Mouse (Mus musculus): ENCODE measurements around the gene Usp21.
"Not testable (repeated sequence)": the region's sequence is repeated elsewhere in the genome, so short reads cannot be mapped to it uniquely, and the experiment has no call there.

Gene Usp21

GRCm38 (mm10) chr1:171263666-171264461, 23.9 kb downstream of the Usp21 start:
- no peak for DNase-seq

DNA sequence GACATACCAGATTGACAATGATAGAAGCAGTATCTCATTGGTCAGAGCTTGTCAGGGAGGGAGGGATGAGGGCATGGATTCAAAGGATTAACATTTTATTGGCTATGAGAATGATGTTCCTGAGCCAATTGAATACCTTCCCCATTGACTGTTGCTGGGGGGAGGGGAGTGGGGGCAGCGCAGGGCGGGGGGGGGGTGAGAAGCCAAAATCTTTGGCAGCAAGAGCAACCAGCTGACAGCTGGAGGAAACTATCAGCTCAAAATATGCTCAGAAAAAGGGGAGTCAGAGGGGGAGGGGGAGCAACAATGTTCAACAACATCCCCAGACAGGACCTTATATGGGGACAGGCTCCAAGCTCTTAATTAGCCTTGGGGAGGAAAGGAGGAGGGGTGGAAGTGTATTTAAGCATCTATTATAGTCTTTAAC, 24.6 kb downstream of the Usp21 start:
- DNase-seq = peak; percentile 80

DNA sequence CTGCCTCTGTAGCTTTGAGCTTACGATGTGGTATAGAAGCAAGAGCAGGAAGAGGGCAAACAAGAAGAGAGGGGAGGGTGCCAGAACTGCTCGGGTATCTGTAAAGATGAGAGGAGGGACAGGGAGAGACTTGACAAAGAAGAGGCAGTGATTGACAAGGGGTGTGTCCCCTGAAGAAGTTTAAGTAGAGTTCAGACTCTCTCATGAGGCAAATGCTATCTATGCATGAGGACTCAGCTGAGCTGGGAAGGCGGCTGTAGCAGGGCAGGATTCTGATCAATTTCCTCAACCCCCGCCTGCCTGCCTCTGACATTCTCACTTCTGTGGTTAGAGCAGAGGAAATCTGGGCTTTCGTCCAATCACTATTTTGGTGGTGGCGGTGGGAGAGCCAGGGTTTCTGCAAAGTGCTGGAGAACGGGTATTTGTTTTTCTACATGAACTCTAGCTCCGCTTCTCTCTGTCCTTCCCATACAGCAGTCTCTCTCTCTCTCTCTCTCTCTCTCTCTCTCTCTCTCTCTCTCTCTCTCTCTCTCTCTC, 25.1 kb downstream of the Usp21 start:
- peak; percentile 93 for DNase-seq

DNA sequence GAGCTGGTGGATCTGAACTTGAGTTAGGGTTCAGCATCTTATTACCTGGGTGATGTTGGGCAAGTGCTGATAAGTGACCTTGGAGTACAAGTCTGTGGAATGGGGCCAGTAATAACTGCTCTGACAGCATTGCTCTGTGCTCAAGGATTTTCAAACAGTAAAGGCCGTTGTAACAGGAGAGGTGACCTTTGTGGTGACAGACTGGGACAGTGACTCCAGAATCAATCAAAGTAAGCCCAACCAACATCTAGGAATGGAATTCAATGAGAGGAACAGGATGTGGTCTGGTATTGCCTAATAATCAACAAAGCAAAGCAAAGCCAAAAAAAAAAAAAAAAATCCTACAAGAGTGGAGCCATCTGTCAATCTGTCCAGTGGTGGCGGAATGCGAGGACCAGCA, 27.5 kb downstream of the Usp21 start:
- no peak for DNase-seq

DNA sequence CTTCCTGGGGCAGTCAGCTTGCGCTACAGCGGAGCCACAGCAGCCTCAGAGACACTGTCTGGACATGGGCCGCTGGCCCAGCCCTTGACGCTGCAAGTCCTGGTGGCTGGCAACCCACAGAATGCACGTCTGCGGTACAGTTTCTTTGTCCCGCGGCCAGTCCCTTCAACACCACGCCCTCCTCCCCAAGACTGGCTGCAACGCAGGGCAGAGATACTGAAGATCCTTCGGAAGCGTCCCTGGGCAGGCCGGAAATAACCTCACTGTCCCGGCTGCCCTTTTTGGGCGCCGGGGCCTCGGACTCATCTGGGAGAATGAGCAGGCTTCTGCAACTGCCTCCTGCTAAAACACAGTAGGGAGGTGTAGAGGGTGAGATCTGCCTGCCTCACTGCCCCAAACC, 28.9 kb downstream of the Usp21 start:
- no peak for DNase-seq

DNA sequence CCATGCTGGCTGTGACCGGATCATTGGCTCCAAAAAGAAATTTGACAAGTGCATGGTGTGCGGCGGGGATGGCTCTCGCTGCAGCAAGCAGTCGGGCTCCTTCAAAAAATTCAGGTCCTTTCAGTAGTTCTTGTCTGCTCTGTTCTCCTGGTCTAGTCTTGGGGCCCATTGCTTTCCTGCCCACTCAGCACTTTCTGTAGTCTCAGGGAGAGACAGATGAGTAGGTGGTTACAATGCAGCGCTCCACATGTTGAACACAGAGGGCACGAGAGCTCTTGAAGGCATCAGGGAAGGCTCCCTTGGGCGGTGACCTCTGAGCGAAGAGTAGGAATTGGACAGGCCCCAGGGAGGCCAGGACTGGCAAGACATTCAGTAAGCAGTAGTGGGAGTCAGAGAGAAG, 30.0 kb downstream of the Usp21 start:
- no peak for DNase-seq

GRCm38 (mm10) chr1:171256937-171257548, 30.7 kb downstream of the Usp21 start:
- no peak for DNase-seq

- no peak for DNase-seq
These were observed 31.5 kb downstream of the Usp21 start for GRCm38 (mm10) chr1:171256095-171256818.

DNA sequence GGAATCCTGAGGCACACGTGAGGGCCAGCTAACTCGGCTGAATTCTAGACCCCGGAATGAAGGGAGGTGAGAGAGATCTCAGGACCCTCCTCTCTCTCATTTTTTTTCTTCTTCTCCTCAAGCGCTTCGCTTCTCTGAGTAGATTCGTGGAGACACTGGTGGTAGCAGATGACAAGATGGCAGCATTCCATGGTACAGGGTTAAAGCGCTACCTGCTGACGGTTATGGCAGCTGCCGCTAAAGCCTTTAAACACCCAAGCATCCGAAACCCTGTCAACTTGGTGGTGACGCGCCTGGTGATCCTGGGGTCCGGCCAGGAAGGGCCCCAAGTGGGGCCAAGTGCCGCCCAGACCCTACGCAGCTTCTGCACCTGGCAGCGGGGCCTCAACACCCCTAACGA, 35.4 kb downstream of the Usp21 start:
- no peak for DNase-seq

- DNase-seq = no peak
These were observed 36.0 kb downstream of the Usp21 start for GRCm38 (mm10) chr1:171251594-171252324.

- DNase-seq = no peak
These were observed 36.9 kb downstream of the Usp21 start, which contains the start of gene Ndufs2 for GRCm38 (mm10) chr1:171250680-171251593. TSS of gene Ndufs2 (minus strand) at chr1:171251388.

DNA sequence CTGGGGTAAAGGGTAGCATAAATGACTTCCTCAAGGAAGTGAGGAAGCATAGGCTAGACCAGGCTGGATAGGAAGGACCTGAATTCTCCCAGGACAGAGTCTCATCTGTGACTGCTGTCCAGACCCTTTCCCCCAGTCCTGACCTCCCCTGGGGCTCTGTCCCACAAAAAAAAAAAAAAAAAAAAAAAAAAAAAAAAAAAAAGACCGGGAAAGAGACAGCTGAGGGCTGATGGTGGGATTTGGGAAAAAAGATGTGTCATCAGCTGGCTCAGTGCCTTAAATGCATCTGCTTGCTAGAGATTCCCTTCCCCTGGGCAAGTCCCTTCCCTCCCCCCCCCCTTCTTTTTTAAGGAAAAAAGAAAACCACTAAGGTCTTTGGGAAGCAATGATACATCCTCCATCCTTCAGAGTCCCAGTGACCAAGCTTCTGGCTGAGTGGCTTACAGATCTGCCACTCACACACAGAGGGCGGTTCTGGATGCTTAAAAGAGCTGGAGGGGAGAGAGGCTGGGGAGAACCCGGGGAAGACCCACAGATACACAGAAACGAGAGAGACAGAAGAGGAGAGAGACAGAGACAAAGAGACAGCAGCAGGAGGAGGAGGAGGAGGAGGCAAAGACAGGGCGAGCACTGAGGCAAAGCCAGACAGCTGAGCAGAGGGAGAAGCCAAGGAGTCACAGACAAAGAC, 37.7 kb downstream of the Usp21 start, which contains the start of gene Adamts4:
Adamts4 (plus strand) TSS at position 509 of the 688 bp plus-strand sequence.
- DNase-seq = peak; percentile 71

DNA sequence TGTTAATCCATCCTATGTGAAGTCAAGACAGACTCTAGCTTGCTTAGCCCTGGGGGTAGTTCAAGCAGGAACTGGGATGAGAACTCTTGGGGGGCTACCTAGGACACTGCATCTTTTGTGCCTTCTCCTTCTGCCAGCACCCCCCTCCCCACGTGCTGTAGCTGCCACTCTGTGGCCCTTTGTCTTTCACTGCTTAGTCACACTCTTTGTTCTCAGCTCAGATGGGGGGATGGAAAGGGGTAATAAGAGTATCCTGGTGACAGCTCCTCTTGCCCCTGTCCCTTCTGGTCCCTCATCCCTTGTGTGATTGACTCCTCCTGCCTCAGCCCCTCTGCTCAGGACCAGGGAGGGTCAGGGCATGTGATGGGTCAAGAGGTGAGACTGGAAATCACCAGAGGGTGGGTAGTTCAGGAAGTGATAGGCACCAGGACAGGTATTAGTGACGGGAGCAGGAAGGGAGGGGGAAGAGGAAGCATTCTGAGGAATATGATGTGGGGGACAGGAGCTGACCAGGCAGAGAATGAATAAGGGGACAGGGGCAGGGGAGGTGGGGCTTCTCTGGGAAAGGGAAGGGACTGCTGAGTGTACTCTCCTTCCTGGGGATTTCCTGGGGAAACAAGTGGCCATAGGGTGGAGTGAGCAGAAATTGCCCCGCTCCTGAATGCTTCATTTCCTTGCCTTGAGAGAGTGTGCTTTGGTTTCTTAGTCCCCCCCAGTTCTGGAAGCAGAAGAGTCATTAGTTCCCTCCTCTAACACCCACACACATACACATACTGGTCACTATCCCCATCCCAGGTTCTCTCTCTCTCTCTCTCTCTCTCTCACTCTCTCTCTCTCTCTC, 39.2 kb downstream of the Usp21 start:
- peak; percentile 82 for DNase-seq

DNA sequence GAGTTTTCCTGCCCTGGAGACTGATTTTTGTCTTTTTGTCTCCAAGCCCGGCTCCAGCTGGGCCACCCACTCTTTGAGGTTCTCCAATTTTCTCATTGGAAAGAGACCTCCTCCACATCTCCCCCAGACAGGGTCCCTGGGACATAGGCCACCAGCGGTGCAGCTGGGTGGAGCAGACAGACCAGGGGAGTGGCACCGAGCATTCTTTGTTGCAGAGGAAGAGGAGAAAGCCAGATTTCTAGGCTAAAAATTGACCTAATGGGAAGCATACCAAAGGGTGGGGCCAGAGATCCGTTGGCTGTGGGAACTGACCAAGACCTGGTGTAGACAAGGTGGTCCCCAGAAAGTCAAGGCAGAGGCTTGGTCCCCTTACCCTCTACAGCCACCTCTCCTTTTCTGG, 39.9 kb downstream of the Usp21 start:
- DNase-seq = no peak

GRCm38 (mm10) chr1:171247453-171247841, 40.3 kb downstream of the Usp21 start:
- no peak for DNase-seq

DNA sequence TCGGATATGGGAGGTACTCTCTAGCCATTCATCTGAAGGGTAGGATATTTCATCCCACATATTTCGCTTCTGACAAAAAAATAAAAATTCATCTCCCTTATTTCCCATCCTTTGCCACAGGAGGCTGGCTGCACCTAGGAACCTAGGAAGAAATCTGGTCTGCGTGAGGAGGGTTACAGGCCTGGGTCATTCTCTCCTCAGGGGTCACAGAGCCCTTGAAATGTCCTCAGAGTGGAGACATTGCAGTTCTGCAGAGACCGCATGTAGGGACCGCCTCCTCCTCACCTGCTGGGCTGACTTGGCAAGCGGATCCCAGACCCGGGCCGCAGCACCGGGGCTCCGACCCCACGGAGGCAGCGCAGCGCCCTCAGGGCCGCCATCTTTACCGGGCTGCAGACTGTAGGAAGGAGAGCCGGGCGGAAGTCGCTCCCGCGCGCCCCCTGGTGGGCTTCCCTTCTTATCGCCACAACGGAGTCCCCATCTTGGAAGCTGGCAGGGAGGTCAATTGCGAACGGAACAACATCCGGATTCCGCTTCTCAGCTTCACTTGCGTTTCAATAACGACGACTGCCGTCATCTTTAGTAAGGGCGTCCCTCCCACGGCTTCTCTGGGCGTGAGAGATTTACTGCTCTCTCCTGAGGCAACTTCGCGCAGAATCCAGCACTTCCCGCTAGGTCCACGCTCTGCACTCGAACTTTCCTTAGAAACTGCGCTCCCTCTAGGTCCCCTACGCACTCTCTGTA, 40.9 kb downstream of the Usp21 start:
- DNase-seq = peak; percentile 98

GRCm38 (mm10) chr1:171245353-171245752, 42.4 kb downstream of the Usp21 start:
- no peak for DNase-seq

GRCm38 (mm10) chr1:171241952-171242351, 45.8 kb downstream of the Usp21 start:
- DNase-seq = not testable (repeated sequence)

GRCm38 (mm10) chr1:171240911-171241310, 46.9 kb downstream of the Usp21 start:
- no peak for DNase-seq

All from layer of hippocampus, adult 9-11 months (tissue).